Mouse (Mus musculus) MEL (cell line): ENCODE measurements around the gene Adgrf2. TPM values are rescaled to one million over a fixed set of nuclear protein-coding genes. Genes with fewer than 3 reads are reported as not detected.

Source experiments
- DNase-seq: peaks from one replicate; pipeline ENCODE4 v3.0.0; 2011; ENCODE audit warnings: low read depth, low spot score
- H3K27ac ChIP-seq: 2 replicates; pipeline ENCODE4 v1.5.1; 2012; ENCODE audit warnings: low read depth, mild to moderate bottlenecking, control low read depth, low read length, moderate library complexity; ENCODE audit not compliant: control insufficient read depth
- H3K27me3 ChIP-seq, 2 experiments: fragments of 150-350 bp in 1 of 2; sonication (generic) in 1 of 2; 2 replicates each; pipeline ENCODE4 v1.6.1; 2012; ENCODE audit warnings: low read length in 2 of 2, mild to moderate bottlenecking in 2 of 2, improper control_type of control experiment in 1 of 2, moderate library complexity in 1 of 2; ENCODE audit not compliant: insufficient read depth in 2 of 2, control insufficient read depth in 1 of 2
- H3K36me3 ChIP-seq, 2 experiments: 2 replicates each; pipeline ENCODE4 v1.6.1; 2012 to 2014; ENCODE audit warnings: low read length in 2 of 2, improper control_type of control experiment in 1 of 2, inconsistent platforms in 1 of 2, mild to moderate bottlenecking in 1 of 2; ENCODE audit not compliant: insufficient read depth in 2 of 2, control insufficient read depth in 1 of 2
- H3K4me1 ChIP-seq, 2 experiments: fragments of 150-350 bp in 1 of 2; sonication (generic) in 1 of 2; 2 replicates each; pipeline ENCODE4 v1.6.1; 2012; ENCODE audit warnings: low read length in 2 of 2, improper control_type of control experiment in 1 of 2, mild to moderate bottlenecking in 1 of 2; ENCODE audit not compliant: insufficient read depth in 2 of 2, control insufficient read depth in 1 of 2
- H3K4me3 ChIP-seq, 2 experiments: fragments of 150-350 bp in 1 of 2; sonication (generic) in 1 of 2; 2 replicates each; pipeline ENCODE4 v1.5.1; 2012; ENCODE audit warnings: low read depth in 2 of 2, low read length in 2 of 2, mild to moderate bottlenecking in 2 of 2, moderate library complexity in 2 of 2, control low read depth in 1 of 2, improper control_type of control experiment in 1 of 2; ENCODE audit not compliant: control insufficient read depth in 1 of 2, insufficient read depth in 1 of 2
- H3K79me2 ChIP-seq: 2 replicates; pipeline ENCODE4 v1.6.1; 2012; ENCODE audit warnings: mild to moderate bottlenecking, low read length, moderate library complexity; ENCODE audit not compliant: control insufficient read depth, poor library complexity, insufficient read depth
- H3K9ac ChIP-seq: 2 replicates; pipeline ENCODE4 v1.6.1; 2012; ENCODE audit warnings: low read depth, mild to moderate bottlenecking, control low read depth, low read length, moderate library complexity; ENCODE audit not compliant: control insufficient read depth, poor library complexity, severe bottlenecking
- H3K9me3 ChIP-seq: fragments of 150-350 bp; sonication (generic); replicated peaks from 2 replicates; pipeline ENCODE4 v1.6.1; 2012; ENCODE audit warnings: mild to moderate bottlenecking, low read length, improper control_type of control experiment, moderate library complexity; ENCODE audit not compliant: insufficient read depth
- BHLHE40 ChIP-seq: IDR thresholded peaks from 2 replicates; pipeline ENCODE4 v1.6.1; 2012; ENCODE audit warnings: low read depth, mild to moderate bottlenecking, inconsistent platforms, low read length, improper control_type of control experiment, borderline replicate concordance
- CTCF ChIP-seq, 3 experiments: IDR thresholded peaks in 2 of 3; conservative IDR thresholded peaks in 1 of 3; 2 replicates each; pipeline ENCODE4 v1.5.1; 2011 to 2012; ENCODE audit warnings: low read length in 3 of 3, low read depth in 2 of 3, mild to moderate bottlenecking in 2 of 3, improper control_type of control experiment in 1 of 3, inconsistent platforms in 1 of 3, mixed read lengths in 1 of 3, moderate library complexity in 1 of 3; ENCODE audit not compliant: control insufficient read depth in 1 of 3, insufficient read depth in 1 of 3, poor library complexity in 1 of 3, severe bottlenecking in 1 of 3
- ELF1 ChIP-seq: IDR thresholded peaks from 2 replicates; pipeline ENCODE4 v1.6.1; 2014; ENCODE audit warnings: low read depth, mild to moderate bottlenecking, inconsistent platforms, low read length, improper control_type of control experiment, moderate library complexity
- ETS1 ChIP-seq: IDR thresholded peaks from 2 replicates; pipeline ENCODE4 v1.6.1; 2012; ENCODE audit warnings: low read depth, mild to moderate bottlenecking, inconsistent platforms, low read length, improper control_type of control experiment, moderate library complexity
- HCFC1 ChIP-seq: IDR thresholded peaks from 2 replicates; pipeline ENCODE4 v1.6.1; 2012; ENCODE audit warnings: low read depth, mild to moderate bottlenecking, inconsistent platforms, low read length, improper control_type of control experiment, moderate library complexity
- JUND ChIP-seq: IDR thresholded peaks from 2 replicates; pipeline ENCODE4 v1.6.1; 2011; ENCODE audit warnings: low read depth, mild to moderate bottlenecking, improper control_type of control experiment, low read length
- KAT2A ChIP-seq: conservative IDR thresholded peaks from 2 replicates; pipeline ENCODE4 v1.6.1; 2012; ENCODE audit warnings: low read depth, low read length, improper control_type of control experiment, inconsistent platforms
- MAFK ChIP-seq: IDR thresholded peaks from 2 replicates; pipeline ENCODE4 v1.6.1; 2011; ENCODE audit warnings: low read depth, mild to moderate bottlenecking, low read length, improper control_type of control experiment, borderline replicate concordance
- MAX ChIP-seq: IDR thresholded peaks from 2 replicates; pipeline ENCODE4 v1.6.1; 2011; ENCODE audit warnings: low read length, improper control_type of control experiment
- MAZ ChIP-seq: IDR thresholded peaks from 2 replicates; pipeline ENCODE4 v1.6.1; 2012; ENCODE audit warnings: low read depth, mild to moderate bottlenecking, inconsistent platforms, low read length, improper control_type of control experiment
- MXI1 ChIP-seq: IDR thresholded peaks from 2 replicates; pipeline ENCODE4 v1.6.1; 2011; ENCODE audit warnings: mild to moderate bottlenecking, low read depth, low read length, improper control_type of control experiment
- MYB ChIP-seq: IDR thresholded peaks from 2 replicates; pipeline ENCODE4 v1.6.1; 2011; ENCODE audit warnings: mild to moderate bottlenecking, low read depth, low read length, improper control_type of control experiment
- MYC ChIP-seq: IDR thresholded peaks from 2 replicates; pipeline ENCODE4 v1.6.1; 2011; ENCODE audit warnings: low read depth, mild to moderate bottlenecking, low read length, improper control_type of control experiment, moderate library complexity
- POLR2A ChIP-seq, 2 experiments: IDR thresholded peaks; 2 replicates each; pipeline ENCODE4 v1.6.1; 2011 to 2012; ENCODE audit warnings: low read length in 2 of 2, mild to moderate bottlenecking in 2 of 2, control low read depth in 1 of 2, improper control_type of control experiment in 1 of 2, low read depth in 1 of 2, moderate library complexity in 1 of 2; ENCODE audit not compliant: control insufficient read depth in 1 of 2, insufficient read depth in 1 of 2, poor library complexity in 1 of 2
- POLR2AphosphoS2 ChIP-seq: IDR thresholded peaks from 2 replicates; pipeline ENCODE4 v1.6.1; 2011; ENCODE audit warnings: low read length, improper control_type of control experiment
- RAD21 ChIP-seq: IDR thresholded peaks from 2 replicates; pipeline ENCODE4 v1.6.1; 2011; ENCODE audit warnings: mild to moderate bottlenecking, low read depth, low read length, improper control_type of control experiment
- RCOR1 ChIP-seq: IDR thresholded peaks from 2 replicates; pipeline ENCODE4 v1.6.1; 2012; ENCODE audit warnings: low read depth, mild to moderate bottlenecking, inconsistent platforms, low read length, improper control_type of control experiment
- SMC3 ChIP-seq: IDR thresholded peaks from 2 replicates; pipeline ENCODE4 v1.6.1; 2011; ENCODE audit warnings: low read depth, low read length, improper control_type of control experiment
- TAL1 ChIP-seq: IDR thresholded peaks from 2 replicates; pipeline ENCODE4 v1.6.1; 2012; ENCODE audit warnings: mild to moderate bottlenecking, inconsistent platforms, low read length, moderate library complexity, mixed read lengths
- TBP ChIP-seq: IDR thresholded peaks from 2 replicates; pipeline ENCODE4 v1.8.0; 2011; ENCODE audit warnings: low read depth, low read length, improper control_type of control experiment
- TCF12 ChIP-seq: IDR thresholded peaks from 2 replicates; pipeline ENCODE4 v1.6.1; 2014; ENCODE audit warnings: low read depth, mild to moderate bottlenecking, inconsistent platforms, low read length, improper control_type of control experiment, moderate library complexity
- UBTF ChIP-seq: IDR thresholded peaks from 2 replicates; pipeline ENCODE4 v1.6.1; 2012; ENCODE audit warnings: low read depth, mild to moderate bottlenecking, inconsistent platforms, low read length, improper control_type of control experiment, moderate library complexity, borderline replicate concordance; ENCODE audit not compliant: insufficient read depth
- USF1 ChIP-seq: IDR thresholded peaks from 2 replicates; pipeline ENCODE4 v1.6.1; 2014; ENCODE audit warnings: low read depth, mild to moderate bottlenecking, inconsistent platforms, low read length, improper control_type of control experiment, moderate library complexity
- ZKSCAN1 ChIP-seq: IDR thresholded peaks from 2 replicates; pipeline ENCODE4 v1.6.1; 2012; ENCODE audit warnings: low read depth, mild to moderate bottlenecking, inconsistent platforms, low read length, improper control_type of control experiment, moderate library complexity
- ZMIZ1 ChIP-seq: IDR thresholded peaks from 2 replicates; pipeline ENCODE4 v1.6.1; 2012; ENCODE audit warnings: low read depth, mild to moderate bottlenecking, inconsistent platforms, low read length, improper control_type of control experiment, moderate library complexity
- ZNF384 ChIP-seq: IDR thresholded peaks from 2 replicates; pipeline ENCODE4 v1.6.1; 2012; ENCODE audit warnings: low read depth, mild to moderate bottlenecking, inconsistent platforms, low read length, improper control_type of control experiment
- polyA plus RNA-seq, 2 experiments: library from polyadenylated mRNA; stranded (reverse) in 1 of 2; unstranded in 1 of 2; fragments of >175 nt in 1 of 2; fragments of >200 nt in 1 of 2; gene quantifications; 2 replicates each; pipeline versions ENCODE4 v1.2.1 to v1.2.4; 2012; ENCODE audit warnings: low replicate concordance in 2 of 2, low read depth in 1 of 2; ENCODE audit not compliant: insufficient read length in 2 of 2, insufficient read depth in 1 of 2, missing spikeins in 1 of 2
- total RNA-seq: library from RNA; depleted of rRNA; stranded (reverse); fragments of 300-350 nt; gene quantifications from 2 replicates; pipeline ENCODE4 v1.2.3, GENCODE M21; 2012

Adgrf2 gene
- total and polyA plus RNA-seq, 3 experiments, result not detected

DNA sequence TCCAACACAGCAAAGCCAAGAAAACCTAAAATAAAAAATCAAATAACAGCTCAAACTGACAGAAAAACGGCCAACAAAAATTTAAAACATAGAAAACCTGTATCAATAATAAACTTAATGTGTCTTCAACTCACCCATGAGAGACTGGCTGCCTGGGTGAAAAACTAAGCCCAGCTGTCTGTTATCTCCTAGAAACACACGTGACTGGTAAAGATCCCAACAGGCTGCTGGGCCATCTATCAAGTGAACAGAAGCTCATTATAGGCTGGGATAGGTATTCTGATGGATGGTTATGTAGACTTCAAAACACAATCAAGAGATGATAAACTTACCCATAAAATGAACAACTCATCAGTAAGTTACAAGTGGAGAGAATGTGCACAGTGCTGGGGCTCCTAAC lies 47.7 kb upstream of the Adgrf2 start:
- H3K9me3 ChIP-seq, result no peaks in the 10 kb centered on the region
- no peaks in the 10 kb centered on the region for H3K27me3 ChIP-seq
- no peaks in the 10 kb centered on the region for H3K4me1 ChIP-seq
- H3K4me3 ChIP-seq, result no peak overlapping the region
- H3K27ac ChIP-seq, result no peak overlapping the region
- H3K79me2 ChIP-seq, result no peaks in the 10 kb centered on the region
- H3K9ac ChIP-seq, result no peak overlapping the region
- no peak for TF ChIP-seq MAFK
- 0 out of 2 replicates have a peak, but pooled peaks have one; percentile 14 for TF ChIP-seq TAL1
- TF ChIP-seq MYC, result no peak
- TF ChIP-seq POLR2A (IDR thresholded peaks at IDR 0.05; ENCODE audit: control insufficient read depth in 1 of 2, insufficient read depth in 1 of 2, low read depth in 1 of 2, low read length in 2 of 2, poor library complexity in 1 of 2), result no peak
- no peak for TF ChIP-seq ELF1
- peak; percentile 76 for TF ChIP-seq USF1
- TF ChIP-seq ETS1, result peak; percentile 30; the same call in 1 of the 2 replicates
- no peak for TF ChIP-seq RCOR1
- TF ChIP-seq BHLHE40, result peak; percentile 74
- no peak for TF ChIP-seq POLR2AphosphoS2
- TF ChIP-seq TCF12, result peak; percentile 35; the same call in 1 of the 2 replicates
- TF ChIP-seq CTCF (IDR thresholded peaks at IDR 0.05 in 2 of 3, conservative IDR thresholded peaks at IDR 0.05 in 1 of 3; ENCODE audit: control insufficient read depth in 1 of 3, insufficient read depth in 1 of 3, low read depth in 2 of 3, low read length in 3 of 3, poor library complexity in 1 of 3, severe bottlenecking in 1 of 3), result no peak
- no peak for TF ChIP-seq HCFC1
- no peak for TF ChIP-seq MAZ
- TF ChIP-seq MXI1, result no peak
- no peak for TF ChIP-seq JUND
- no peak for TF ChIP-seq RAD21
- TF ChIP-seq ZMIZ1, result no peak
- no peak for TF ChIP-seq UBTF
- TF ChIP-seq MAX, result no peak
- TF ChIP-seq ZNF384, result no peak
- no peak for TF ChIP-seq KAT2A
- DNase-seq, result peak; percentile 18
- H3K36me3 ChIP-seq, result no peaks in the 10 kb centered on the region

DNA sequence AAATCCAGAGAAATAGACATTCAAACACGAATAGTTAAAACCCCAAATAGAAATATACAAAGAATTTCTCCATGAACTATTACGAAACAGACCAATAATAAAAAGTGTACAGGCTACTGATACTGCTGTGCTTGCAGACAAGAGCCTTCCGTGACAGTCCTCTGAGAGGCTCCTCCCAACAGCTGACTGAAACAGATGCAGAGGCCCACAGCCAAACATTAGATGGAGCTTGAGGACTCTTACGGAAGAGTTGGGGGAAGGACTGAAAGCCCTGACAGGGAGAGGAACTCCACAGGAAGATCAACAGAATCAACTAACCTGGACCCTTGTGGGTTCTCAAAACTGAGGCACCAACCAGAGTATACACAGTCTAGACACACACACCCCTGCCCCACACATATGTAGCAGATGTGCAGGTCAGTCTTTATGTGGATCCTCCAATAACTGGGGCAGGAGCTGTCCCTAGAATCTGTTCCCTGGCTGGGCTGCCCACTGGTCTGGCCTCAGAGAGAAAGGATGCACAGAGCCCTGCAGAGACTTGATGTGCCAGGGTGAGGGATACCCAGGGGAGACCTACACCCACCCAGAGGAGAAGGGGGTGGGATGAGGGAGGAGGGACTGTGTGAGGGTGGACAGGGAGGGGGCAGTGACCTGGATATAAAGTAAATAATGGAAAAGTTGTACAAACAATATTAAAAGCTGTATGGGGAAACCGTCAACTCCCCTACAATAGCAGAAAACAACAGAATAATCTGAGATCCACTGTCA lies 46.9 kb upstream of the Adgrf2 start:
- Histone ChIP-seq H3K27me3 (no peaks in the 10 kb centered on the region), H3K9ac (no peak overlapping the region), H3K36me3 (no peaks in the 10 kb centered on the region), H3K79me2 (no peaks in the 10 kb centered on the region), H3K27ac (no peak overlapping the region), H3K4me3 (no peak overlapping the region), H3K4me1 (no peaks in the 10 kb centered on the region), H3K9me3 (no peaks in the 10 kb centered on the region)
- TF ChIP-seq ZNF384 (no peak), SMC3 (no peak), TBP (no peak), ZKSCAN1 (no peak), ELF1 (no peak), TAL1 (no peak), MYB (no peak)
- DNase-seq, result no peak
